Mouse (Mus musculus) heart, adult 11 months (tissue): ENCODE results near the gene Tmem98.

Source experiments
- DNase-seq: peaks from one replicate; pipeline ENCODE4 v3.0.0; 2022

Gene Tmem98

DNA sequence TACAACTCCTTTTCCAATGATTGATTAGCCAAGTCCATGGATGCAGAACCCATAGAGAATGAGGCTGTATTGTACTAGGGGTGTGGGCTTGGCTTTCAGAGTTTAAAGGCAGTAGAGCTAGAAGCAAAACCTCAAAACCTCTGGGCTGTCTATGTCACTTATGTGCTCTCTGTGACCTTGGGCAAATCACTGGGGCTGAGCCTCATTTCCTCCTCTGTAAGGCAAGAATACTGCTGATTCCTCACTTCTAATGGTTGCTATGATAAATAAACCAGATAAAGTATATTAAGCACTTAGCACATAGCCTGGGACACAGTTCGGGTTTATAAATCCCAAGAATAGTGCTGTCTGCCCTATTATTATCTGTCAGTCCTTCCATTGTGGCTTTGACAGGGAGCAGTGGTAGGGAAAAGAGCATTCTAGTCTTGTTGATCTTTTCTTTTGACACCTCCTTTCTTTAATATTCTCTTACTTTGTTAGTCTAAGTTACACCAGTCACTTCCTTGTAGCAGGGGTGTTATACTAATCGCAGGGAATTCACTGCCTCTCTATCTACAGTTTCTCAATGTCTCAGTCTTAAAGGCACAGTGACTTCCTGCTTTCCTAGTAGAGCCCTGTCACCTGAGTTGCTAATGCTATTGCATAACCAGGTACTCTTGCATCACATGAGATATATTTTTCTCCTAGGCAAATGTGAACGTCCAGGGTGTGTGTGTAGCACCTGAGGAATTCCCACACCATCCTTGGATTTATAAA is 18.1 kb upstream of the Tmem98 start:
- peak; percentile 31 for DNase-seq

DNA sequence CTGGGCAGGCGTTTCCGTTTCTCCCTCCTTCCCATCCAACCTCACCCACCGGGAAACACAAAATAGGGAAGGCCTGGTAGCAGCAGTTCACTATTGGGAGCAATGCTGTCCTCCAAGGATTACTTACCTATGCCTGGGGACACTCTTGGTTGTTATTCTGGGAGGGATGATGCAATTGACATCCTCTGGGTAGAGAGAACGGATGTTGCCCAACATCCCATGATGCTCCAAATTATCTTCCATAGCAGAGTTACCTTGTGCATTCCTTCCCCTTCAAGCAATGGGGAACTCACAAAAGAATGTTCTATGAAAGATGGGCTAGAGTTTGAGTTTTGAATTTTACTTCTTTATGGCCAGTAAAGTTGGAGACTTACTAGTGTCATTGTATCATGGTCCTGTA is 16.6 kb upstream of the Tmem98 start:
- no peak for DNase-seq

DNA sequence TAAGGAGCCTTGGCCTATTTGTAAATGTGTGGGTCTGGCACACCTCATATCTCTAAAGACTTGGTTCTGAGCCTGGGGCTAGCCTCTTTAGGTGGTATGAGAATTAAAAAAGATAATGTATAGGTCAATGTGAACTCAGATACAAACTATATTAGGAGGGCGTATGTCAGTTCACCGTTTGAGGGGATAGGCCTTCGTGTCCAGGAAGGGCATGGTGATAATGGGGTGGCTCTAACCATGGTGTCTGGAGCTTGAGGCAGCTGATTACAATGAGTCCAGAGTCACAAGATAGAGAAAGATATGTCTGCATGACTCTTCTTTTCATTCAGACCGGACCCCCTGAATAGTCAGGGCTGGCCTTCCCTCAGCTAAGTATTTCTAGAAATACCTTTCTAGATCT is 15.7 kb upstream of the Tmem98 start:
- DNase-seq, result peak; percentile 29

DNA sequence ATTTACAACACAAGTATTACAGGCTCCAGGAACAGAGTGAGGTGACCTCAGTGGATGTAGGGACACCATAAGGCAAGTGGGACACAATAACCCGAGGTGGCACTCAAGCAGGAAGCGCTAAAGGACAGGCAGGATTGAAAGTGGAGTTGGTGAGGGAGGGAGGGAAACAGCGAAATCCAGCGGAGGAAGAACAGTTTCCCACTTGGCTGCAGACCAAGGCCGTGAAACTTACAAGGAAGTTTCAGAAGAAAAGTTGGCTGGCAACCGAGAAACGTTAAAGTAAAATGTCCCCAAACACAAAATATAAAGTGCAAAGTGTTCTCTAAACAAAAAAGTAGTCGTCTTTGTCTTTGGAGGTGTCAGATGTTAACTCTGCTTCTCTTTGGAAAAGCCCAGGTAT is 14.5 kb upstream of the Tmem98 start:
- peak; percentile 59 for DNase-seq

DNA sequence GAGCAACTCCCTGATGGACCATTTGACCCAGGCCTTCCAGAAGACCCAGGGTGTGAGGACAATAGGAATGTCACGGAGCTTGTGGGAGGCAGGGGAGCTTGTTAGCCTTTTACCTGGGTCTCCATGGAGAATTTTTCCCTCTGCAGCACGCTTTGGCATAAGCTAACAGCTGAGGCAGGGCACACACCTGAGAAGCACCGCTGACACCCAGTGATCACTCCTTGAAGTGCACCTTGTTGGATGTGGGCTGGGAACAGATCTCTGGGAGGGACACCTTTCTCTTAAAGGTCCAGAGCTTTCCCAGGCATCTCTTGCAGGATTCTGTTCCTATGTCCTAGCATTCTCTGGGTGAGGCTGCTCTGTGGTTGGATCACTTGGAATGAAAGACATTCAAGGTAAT is 10.0 kb upstream of the Tmem98 start:
- no peak for DNase-seq

DNA sequence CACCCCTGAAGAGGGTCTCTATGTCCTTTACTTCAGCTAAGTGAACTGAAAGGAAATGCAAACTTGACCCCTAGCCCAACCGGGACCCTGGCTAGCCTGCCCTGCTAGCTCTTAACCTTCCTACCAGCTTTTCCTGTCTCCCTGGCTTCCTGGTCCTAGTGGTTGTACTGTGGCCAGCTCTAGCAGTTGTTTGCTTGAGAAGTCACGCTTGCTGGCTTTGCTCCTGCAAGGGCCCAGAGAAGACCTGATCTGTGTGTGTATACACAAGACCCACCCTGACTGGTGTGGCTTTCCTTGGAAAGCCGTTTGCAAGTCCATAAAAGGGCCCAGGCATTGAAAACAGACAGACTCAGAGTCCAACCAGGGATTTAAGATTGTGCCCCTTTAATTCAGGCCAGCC is 7.3 kb upstream of the Tmem98 start:
- DNase-seq, result peak; percentile 97

DNA sequence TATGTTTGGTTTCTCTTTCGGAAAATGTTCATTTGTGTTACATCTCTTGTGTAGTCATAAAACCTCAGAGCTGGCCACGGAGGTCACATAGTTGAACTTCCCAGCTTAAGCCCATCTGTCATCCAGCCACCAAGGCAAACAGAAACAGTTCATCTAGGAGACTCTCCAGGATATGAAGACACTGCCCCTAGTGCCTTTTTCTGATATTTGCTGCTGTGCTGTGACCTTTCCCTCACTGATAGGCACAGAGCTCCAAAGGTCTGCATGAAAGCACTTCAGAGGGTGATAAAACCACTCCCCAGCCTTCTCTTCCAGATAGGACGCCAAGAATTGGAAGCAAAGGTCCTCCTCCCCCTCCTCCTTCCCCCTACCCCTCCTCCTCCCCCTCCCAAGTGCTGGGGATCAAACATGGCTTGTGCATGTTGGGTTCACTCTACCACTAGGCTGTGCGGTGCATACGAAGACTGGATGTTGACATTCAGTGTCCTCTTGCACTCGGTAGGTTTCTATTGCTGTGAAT is 1.4 kb upstream of the Tmem98 start:
- no peak for DNase-seq

DNA sequence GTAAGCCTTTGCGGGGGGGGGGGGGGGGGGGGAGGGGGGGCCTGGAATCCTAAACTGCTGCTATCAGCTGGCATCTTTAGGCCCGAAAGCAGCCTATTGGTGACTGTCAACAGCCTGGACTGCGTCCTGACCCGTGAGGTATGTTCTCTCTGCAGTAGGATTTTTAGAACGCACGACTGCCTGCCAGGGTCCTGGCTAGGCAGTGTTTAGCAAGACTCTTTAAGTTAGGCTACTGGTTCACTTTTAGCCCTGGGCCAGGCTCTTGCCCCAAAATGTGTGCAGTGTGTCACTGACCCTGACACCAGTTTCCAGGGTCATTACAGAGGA is 346 bp upstream of the Tmem98 start:
- DNase-seq, result no peak

DNA sequence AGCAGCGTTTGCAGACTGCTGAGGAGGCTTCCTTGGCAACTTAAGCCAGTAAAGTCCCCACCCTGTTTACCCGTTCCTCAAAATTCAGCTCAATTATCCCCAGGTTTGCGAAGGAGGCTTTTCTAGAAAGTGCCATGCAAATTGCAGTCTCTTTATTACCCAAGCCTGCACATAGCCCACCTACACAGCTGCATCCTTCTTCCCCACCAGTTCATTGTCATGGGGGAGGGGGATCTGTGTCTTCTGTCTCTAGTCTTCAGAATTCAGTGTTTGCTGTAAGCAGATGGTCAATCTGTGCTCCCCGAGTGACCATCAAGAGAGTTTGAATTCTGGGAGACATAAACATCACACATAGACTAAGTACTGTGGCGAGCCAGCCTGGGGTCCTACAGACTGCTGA is 1.2 kb downstream of the Tmem98 start:
- no peak for DNase-seq

DNA sequence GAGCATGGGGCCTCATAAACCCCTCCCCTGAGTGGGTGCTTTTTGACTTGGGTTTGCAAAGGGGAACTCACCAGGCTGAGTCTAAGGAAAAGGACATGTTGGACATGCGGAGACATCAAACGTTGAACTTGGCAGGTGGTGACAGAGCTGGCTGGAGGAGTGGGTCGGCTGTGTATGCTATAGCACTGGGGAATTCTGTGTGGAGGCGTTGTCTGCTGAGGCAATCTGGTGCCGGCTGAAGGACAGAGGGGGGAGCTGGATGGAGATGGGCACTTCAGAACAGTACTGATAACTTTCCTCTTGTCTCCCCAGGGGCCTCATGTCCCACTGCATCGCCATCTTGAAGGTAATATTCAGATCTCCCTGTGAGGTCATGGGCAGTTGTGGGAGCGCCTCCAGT is 5.4 kb downstream of the Tmem98 start:
- no peak for DNase-seq

DNA sequence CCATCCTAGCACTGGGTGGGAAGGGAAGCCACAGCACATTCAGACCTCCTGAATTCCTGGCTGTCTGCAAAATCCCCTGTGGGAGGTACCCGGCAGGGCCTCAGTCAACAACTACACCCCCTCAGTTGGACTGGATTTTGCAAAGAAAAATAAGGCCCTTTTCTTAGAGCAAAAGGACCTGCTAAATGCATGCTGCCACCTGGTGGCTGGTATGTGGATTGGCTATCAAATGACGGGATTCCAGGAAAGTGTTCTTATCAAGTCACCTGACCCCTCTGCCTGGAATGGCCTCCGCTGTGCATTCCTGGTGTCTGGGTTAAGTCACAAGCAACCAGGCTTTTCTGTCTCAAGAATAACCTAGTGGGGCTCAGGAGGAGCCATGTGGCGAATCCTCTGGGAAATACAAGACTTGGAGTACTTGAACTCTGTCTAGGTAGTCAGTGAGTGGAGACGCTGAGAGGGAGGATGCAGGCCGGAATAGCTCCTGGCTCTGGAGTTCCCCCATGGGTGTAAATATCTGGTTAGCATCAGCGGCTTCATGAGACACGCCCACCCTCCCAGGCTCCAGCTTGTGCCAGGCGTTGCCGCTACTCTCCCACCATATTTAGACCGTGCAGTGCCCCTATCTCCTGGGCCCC is 8.2 kb downstream of the Tmem98 start:
- DNase-seq, result peak; percentile 97

DNA sequence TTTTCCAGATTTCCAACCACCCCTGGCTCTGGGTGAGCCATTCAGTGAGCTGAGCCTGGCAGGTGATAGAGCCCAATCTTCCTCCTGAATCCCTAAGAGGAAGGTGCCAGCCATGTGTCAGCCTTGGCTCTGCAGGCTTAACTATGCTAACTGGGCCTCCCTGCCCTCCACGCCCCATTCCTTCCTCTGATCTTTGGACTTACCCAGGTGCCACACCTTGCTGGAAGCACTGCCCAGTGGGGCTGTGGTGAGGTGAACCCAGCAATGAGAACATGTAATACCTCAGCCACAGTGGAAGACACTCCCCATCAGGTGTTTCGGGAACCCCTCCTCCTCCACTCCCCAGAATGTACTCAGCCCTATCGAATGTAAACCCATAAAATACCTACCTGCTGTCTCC is 10.1 kb downstream of the Tmem98 start:
- DNase-seq, result no peak

DNA sequence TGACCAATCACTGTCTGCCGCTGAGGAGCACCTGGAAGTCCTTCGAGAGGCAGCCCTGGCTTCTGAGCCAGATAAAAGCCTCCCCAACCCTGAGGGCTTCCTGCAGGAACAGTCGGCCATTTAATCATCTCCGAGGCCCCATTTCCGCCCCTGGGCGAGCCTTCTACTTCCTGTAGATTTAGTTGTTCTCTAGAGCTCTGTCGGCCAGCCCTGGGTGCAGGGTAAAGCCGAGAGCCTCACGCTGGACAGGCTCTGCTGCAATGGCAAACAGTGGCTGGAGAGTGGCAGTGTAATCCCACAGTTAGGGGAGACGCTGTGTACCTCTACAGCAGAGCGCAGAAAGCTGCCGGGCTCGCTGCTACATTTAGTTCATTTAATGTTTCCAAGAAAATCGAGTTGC is 11.3 kb downstream of the Tmem98 start:
- DNase-seq, result peak; percentile 98

DNA sequence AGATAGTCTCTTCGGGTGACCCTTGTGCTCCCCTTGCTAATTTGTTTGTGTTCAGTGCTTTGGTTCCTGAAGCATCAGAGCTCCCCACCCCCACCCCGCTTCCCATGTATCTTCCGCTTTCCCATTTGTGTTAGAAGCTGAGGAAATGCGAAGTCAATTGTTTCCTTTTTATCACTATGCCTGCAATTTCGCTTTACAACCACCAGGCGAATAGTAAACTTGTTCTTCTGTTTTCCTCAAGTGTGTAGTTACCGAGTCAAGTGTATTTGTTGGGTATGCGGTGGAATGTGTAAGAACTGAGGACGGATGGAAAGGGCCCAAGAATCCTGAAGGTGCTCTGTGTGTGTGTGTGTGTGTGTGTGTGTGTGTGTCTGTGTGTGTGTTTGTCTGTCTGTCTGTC is 11.8 kb downstream of the Tmem98 start:
- no peak for DNase-seq

DNA sequence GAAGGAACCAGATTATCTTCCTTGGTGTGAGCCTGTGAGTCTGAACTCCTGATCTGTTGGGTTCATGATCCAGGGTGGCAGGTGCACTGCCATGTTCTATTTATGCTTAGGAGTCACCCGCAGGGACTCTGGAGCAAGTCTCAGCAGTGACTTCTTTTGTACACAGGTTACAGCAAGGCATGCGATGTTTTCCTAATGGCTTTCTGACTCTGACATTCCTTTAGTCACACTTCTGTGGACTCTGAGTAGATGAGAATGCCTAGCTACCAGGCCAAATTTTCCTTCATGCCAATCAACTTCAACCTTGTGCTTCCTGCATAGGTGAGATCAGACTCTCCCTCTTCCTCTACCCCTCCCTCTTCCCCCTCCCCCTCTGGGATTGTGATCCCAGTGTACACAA is 25.4 kb downstream of the Tmem98 start:
- DNase-seq, result no peak

DNA sequence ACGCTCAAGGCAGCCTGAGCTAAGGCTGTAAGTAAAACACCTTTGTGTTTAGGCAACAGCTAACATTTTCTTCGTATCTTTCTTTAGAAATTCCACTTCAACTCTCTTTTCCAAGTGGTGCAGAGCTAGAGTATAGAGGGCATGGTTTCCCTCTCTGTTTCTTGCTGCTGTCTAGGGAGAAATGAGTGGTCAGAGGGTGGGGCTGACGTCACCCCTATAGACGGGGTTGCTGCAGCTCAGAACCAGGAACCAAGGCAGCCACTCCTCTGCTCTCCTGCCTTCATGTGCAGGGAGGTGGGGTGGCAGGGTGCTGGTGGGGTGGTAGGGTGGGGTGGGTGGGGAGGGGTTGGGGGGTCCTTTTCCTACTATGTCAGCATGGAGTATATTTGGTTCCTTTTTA is 25.9 kb downstream of the Tmem98 start:
- no peak for DNase-seq

DNA sequence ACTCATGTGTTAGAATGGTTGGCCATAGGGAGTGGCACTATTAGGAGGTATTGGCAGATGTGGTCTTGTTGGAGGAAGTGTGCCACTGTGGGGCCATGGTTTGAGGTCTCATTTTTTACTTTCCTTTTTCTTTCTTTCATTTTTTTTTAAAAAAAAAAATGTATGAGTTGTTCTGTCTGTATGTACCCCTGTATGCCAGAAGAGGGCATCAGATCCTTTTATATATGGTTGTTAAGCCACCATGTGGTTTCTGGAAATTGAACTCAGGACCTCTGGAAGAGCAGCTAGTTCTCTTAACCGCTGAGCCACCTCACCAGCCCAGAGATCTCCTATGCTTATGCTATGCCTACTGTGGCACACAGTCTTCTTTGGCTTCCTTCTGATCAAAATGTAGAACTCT is 28.7 kb downstream of the Tmem98 start:
- DNase-seq, result no peak

DNA sequence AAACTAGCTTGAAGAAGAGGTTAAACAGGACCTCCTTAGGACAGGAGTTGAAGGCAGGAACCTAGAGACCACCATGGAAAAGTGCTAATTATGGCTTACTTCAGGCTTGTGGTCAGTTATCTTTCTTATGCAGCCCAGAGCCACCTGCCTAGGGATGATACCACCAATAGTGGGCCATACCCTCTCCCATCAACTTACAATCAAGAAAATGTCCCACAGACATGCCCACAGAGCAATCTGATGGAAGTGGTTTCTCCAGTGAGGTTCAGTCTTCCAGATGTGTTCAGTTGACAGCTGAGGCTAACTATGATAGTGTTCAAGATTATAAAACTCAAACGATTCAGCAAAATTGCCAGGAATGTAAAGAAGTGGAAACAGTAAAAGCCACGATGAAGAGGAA is 33.5 kb downstream of the Tmem98 start:
- no peak for DNase-seq

DNA sequence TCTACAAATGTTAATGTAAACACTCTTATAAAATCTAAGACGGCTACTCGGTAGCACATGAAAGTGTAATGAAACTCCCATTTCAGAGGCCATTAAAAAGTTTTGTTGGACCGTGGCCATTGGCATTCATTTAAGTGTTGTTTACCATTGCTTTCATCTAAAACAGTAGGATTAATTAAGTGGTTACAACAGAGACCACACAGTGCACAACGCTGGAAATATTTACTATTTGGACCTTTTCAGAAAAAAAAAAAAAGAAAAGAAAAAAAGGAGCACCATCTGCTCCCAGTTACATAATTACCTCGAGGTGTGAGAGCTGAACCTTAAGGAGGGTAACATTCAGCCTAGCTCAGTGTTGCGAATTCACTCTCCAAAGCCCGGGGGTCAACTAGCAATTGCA is 35.5 kb downstream of the Tmem98 start:
- no peak for DNase-seq

DNA sequence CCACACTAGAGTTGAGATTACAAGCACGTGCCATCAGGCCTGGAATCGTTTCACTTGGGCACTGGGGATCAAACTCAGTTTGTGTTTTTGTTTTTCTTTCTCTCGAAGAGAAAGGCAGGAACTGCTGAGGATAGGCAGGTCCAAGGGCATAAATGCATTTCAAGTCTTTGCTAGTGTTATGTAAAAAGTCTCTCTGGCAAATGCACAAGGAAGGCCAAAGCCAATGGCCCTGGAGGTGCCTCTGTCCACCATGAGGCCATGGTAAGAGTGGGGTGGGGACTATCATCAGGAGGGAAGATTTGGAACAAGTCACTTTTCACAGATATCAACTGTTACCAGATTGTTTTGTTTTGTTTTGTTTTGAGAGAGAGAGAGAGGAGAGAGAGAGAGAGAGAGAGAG is 36.1 kb downstream of the Tmem98 start:
- DNase-seq, result no peak

DNA sequence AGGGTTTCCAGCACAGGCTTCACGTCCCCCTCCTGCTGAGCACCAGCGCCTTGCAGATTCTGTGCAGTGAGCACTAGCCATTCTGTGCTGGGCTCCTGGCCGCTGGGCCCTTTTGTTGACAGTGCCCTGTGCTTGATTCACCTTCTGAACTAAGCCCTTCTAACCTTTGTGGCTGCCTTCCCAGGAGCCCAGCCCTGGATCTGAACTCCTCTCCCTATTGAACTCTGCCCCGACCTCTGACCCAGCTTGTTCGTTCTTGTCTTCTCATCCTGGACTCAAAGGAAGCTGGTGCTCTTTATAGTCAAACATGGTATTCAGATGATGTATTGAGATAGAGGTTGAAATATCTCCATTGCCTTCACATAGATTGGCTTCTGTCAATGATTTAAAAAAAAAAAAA is 38.2 kb downstream of the Tmem98 start:
- no peak for DNase-seq

DNA sequence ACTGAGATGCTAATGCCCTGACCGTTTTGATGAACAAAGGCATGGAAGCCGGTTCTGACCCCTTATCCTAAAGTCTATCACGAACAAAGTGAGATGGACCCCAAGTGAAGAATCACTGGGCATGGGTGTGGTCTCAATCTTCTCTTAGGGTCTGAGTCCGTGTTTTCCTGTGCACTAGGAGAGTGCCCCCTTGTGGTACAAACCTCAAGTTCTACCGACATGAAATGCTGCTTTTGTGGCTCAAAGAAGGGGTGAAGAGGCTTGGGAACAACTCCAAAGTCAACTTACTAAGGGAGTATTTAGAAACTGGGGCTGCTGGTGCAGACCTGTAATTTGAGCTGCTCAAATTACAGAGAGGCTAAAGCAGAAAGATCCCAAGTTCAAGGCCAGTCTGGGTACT is 41.9 kb downstream of the Tmem98 start:
- DNase-seq, result no peak

DNA sequence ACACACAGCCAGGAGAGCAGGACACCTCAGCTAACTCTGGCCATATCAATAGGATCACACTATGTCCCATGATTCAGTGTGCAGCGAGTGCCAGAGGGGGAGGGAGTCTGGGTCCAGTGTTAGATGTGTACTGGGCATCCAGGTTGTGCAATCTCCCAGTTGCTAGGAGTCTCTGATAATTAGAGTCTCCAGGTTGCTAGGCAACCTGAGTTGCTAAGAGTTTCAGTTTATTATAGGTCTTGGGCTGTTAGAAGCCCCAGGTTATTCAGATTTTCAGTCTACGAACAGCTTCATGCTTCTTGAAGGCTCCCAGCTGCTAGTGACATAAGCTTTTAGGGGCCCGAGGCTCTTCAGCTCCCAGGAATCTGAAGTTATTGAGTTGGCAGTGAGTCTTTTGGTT is 43.0 kb downstream of the Tmem98 start:
- no peak for DNase-seq

DNA sequence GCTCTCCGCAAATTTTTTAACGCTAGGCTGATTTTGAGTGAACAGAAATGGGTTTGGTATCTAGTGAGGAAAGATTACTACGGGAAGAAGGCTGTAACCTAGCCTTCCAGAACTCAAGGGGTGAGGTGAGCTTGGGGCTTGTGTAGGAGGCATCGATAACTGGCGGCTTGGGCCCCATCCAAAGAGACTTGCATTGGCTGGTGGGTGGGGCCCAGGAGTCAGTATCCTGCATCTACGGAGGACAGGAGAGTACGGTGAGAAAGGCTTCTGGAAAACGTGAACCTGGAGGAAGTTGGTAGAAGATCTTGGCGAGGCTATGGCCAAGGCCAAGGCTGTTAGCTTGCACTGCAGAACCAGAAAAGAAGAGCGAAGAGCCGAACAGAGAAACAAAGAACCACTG is 44.5 kb downstream of the Tmem98 start:
- DNase-seq, result no peak

DNA sequence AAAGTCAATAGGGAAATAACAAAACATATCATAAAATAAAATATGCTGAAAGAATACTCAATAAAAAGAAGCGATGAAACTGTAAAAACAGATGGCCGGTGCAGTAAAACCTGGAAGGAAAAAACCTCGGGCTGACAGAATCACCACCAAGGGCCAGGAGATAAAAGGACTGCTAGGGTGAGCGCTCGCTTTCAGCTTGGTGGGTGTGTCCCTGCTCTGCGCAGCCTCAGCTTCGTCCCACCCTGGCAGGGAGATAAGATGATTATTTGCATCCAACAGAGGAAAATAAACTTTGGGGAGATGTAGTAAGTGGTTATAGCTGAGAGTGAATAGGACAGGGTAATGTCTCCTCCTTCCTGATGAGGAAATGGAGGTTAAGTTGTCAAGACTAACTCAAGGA is 44.9 kb downstream of the Tmem98 start:
- DNase-seq, result no peak
